Mouse (Mus musculus): ENCODE measurements around the gene Vmn1r22. TPM values are rescaled to one million over a fixed set of nuclear protein-coding genes. Genes with fewer than 3 reads are reported as not detected.
"Not testable (repeated sequence)": the region's sequence is repeated elsewhere in the genome, so short reads cannot be mapped to it uniquely, and the experiment has no call there.

The Vmn1r22 gene
- polyA plus RNA-seq (2017; shearing (Covaris generic)): not detected

GRCm38 (mm10) chr6:57907928-57908327, at the start of gene Vmn1r22:
Gene Vmn1r22 (minus strand): TSS chr6:57908028.
- ATAC-seq: no peak

GRCm38 (mm10) chr6:57926738-57927137, 18.9 kb upstream of the Vmn1r22 start, which contains the start of gene Vmn1r23:
Gene Vmn1r23 (minus strand): TSS chr6:57926838.
- no peak for ATAC-seq

- peak; percentile 95 for ATAC-seq
Measured at GRCm38 (mm10) chr6:57859043-57860042, 48.5 kb downstream of the Vmn1r22 start.

- ATAC-seq: not testable (repeated sequence)
Measured at GRCm38 (mm10) chr6:57851177-57851576, 56.7 kb downstream of the Vmn1r22 start.

- ATAC-seq: no peak
Measured at GRCm38 (mm10) chr6:57850286-57850685, 57.5 kb downstream of the Vmn1r22 start, which contains the start of gene Vmn1r21. Gene Vmn1r21 (minus strand): TSS chr6:57850343.

Other genes with a start within 250 kb of the Vmn1r22 start
- gene Pyurf, start 215.9 kb downstream of the Vmn1r22 start, polyA plus RNA-seq (2017; shearing (Covaris generic)): 1 to 10 TPM; 3.2 TPM
- 1 to 10 TPM; 2.6 to 3.5 TPM for gene Lancl2, start 205.5 kb downstream of the Vmn1r22 start, polyA plus RNA-seq (2017; shearing (Covaris generic))
- gene Vopp1, start 82.9 kb downstream of the Vmn1r22 start, polyA plus RNA-seq (2017; shearing (Covaris generic)): 10 to 100 TPM; 10.1 to 11.8 TPM
- not detected for gene Vmn1r21, start 57.7 kb downstream of the Vmn1r22 start, polyA plus RNA-seq (2017; shearing (Covaris generic))
- gene Vmn1r23, start 18.8 kb upstream of the Vmn1r22 start, polyA plus RNA-seq (2017; shearing (Covaris generic)): not detected
- gene Vmn1r24, start 53.5 kb upstream of the Vmn1r22 start, polyA plus RNA-seq (2017; shearing (Covaris generic)): not detected
- gene Vmn1r25, start 72.8 kb upstream of the Vmn1r22 start, polyA plus RNA-seq (2017; shearing (Covaris generic)): not detected
- not detected for gene Vmn1r26, start 107.1 kb upstream of the Vmn1r22 start, polyA plus RNA-seq (2017; shearing (Covaris generic))

All from CD4-positive, CD25-positive, alpha-beta regulatory T cell, adult 4 months (primary cell).